Mouse (Mus musculus) frontal cortex, postnatal 14 days (tissue): ENCODE measurements around the gene Dync1i1.

Experiments used
- DNase-seq, 2 experiments: peaks; one replicate each; pipeline ENCODE4 v3.0.0; 2022; ENCODE audit warnings: low spot score in 2 of 2

The Dync1i1 gene

GRCm38 (mm10) chr6:5770283-5770682 is 44.8 kb downstream of the Dync1i1 start:
- DNase-seq: no peak

GRCm38 (mm10) chr6:5775461-5775860 is 50.0 kb downstream of the Dync1i1 start:
- no peak for DNase-seq

GRCm38 (mm10) chr6:5781752-5782151 is 56.3 kb downstream of the Dync1i1 start:
- DNase-seq: no peak

GRCm38 (mm10) chr6:5783830-5784229 is 58.4 kb downstream of the Dync1i1 start:
- no peak for DNase-seq

- no peak for DNase-seq
Measured at GRCm38 (mm10) chr6:5790607-5791006, 65.2 kb downstream of the Dync1i1 start.

GRCm38 (mm10) chr6:5794106-5794753 is 68.8 kb downstream of the Dync1i1 start:
- no peak for DNase-seq

- DNase-seq: no peak
Measured at GRCm38 (mm10) chr6:5795314-5795713, 69.9 kb downstream of the Dync1i1 start.

- no peak for DNase-seq
Measured at GRCm38 (mm10) chr6:5802124-5802839, 76.8 kb downstream of the Dync1i1 start.

- DNase-seq: no peak
Measured at GRCm38 (mm10) chr6:5802840-5803491, 77.5 kb downstream of the Dync1i1 start.

GRCm38 (mm10) chr6:5808008-5808421 is 82.6 kb downstream of the Dync1i1 start:
- DNase-seq: no peak

- DNase-seq: no peak
Measured at GRCm38 (mm10) chr6:5812076-5812475, 86.6 kb downstream of the Dync1i1 start.

- no peak for DNase-seq
Measured at GRCm38 (mm10) chr6:5819674-5820073, 94.2 kb downstream of the Dync1i1 start.

- no peak for DNase-seq
Measured at GRCm38 (mm10) chr6:5825461-5825860, 100.0 kb downstream of the Dync1i1 start.

- DNase-seq: no peak
Measured at GRCm38 (mm10) chr6:5827064-5827463, 101.6 kb downstream of the Dync1i1 start.

GRCm38 (mm10) chr6:5828409-5828974 is 103.1 kb downstream of the Dync1i1 start:
- DNase-seq: no peak

- no peak for DNase-seq
Measured at GRCm38 (mm10) chr6:5829148-5829547, 103.7 kb downstream of the Dync1i1 start.

- DNase-seq: no peak
Measured at GRCm38 (mm10) chr6:5830717-5831116, 105.3 kb downstream of the Dync1i1 start.

- no peak for DNase-seq
Measured at GRCm38 (mm10) chr6:5831233-5831632, 105.8 kb downstream of the Dync1i1 start.

GRCm38 (mm10) chr6:5832838-5833237 is 107.4 kb downstream of the Dync1i1 start:
- DNase-seq: no peak

GRCm38 (mm10) chr6:5842466-5842865 is 117.0 kb downstream of the Dync1i1 start:
- no peak for DNase-seq

- no peak for DNase-seq
Measured at GRCm38 (mm10) chr6:5846154-5846553, 120.7 kb downstream of the Dync1i1 start.

- DNase-seq: no peak
Measured at GRCm38 (mm10) chr6:5854048-5854836, 128.8 kb downstream of the Dync1i1 start.
